Mouse (Mus musculus) stomach, embryonic 14.5 days (tissue): Measurements from ENCODE around the gene Gsg1l2. TPM values are rescaled to one million over a fixed set of nuclear protein-coding genes. Genes with fewer than 3 reads are reported as not detected.

Experiments
- ATAC-seq: fragments of 200-750 bp; cut with Nextera tagmentation; 2 replicates; pipeline ENCODE4 v1.8.0; 2017; ENCODE audit warnings: low read depth, moderate TSS enrichment; ENCODE audit not compliant: insufficient number of reproducible peaks, insufficient read depth, low FRiP score
- H3K27ac ChIP-seq: fragments of 300-500 bp; sonication (generic); 2 replicates; pipeline ENCODE4 v1.5.1; 2014; ENCODE audit warnings: mild to moderate bottlenecking, low read length, moderate library complexity, mixed read lengths
- H3K27me3 ChIP-seq: fragments of 300-500 bp; sonication (generic); 2 replicates; pipeline ENCODE4 v1.6.1; 2014; ENCODE audit warnings: low read length, control low read depth, mixed read lengths; ENCODE audit not compliant: control insufficient read depth, insufficient read depth
- H3K36me3 ChIP-seq: fragments of 300-500 bp; sonication (generic); 2 replicates; pipeline ENCODE4 v1.6.1; 2014; ENCODE audit warnings: mild to moderate bottlenecking, control low read depth, low read length, moderate library complexity, mixed read lengths; ENCODE audit not compliant: control insufficient read depth, insufficient read depth
- H3K4me1 ChIP-seq: fragments of 300-500 bp; sonication (generic); 2 replicates; pipeline ENCODE4 v1.6.1; 2014; ENCODE audit warnings: low read length, control low read depth, mixed read lengths; ENCODE audit not compliant: control insufficient read depth, insufficient read depth
- H3K4me2 ChIP-seq: fragments of 300-500 bp; sonication (generic); replicated peaks from 2 replicates; pipeline ENCODE4 v1.6.1; 2014; ENCODE audit warnings: low read depth, low read length, control low read depth
- H3K4me3 ChIP-seq: fragments of 300-500 bp; sonication (generic); 2 replicates; pipeline ENCODE4 v1.5.1; 2014; ENCODE audit warnings: low read depth, low read length, control low read depth
- H3K9ac ChIP-seq: fragments of 300-500 bp; sonication (generic); replicated peaks from 2 replicates; pipeline ENCODE4 v1.6.1; 2014; ENCODE audit warnings: low read depth, mild to moderate bottlenecking, control low read depth, low read length, moderate library complexity, mixed read lengths
- H3K9me3 ChIP-seq: fragments of 300-500 bp; sonication (generic); 2 replicates; pipeline ENCODE4 v1.6.1; 2016; ENCODE audit warnings: low read depth, low read length, control low read depth; ENCODE audit not compliant: control insufficient read depth
- WGBS: fragments of 180-500 bp; shearing (Covaris S2); extraction: QIAGEN DNeasy Blood & Tissue Kit; methylation state at CpG from one replicate; pipeline ENCODE4 v1.1.7; 2014; 5-methylcytosine and 5-hydroxymethylcytosine counted together
- polyA plus RNA-seq: library from polyadenylated mRNA; unstranded; fragments of >200 nt; fragmentation: Nextera tagmentation; extraction: Ambion mirVana; gene quantifications from 2 replicates; pipeline ENCODE4 v1.2.1, GENCODE M21; 2014

Gene Gsg1l2
- not detected in 2 replicates for polyA plus RNA-seq

GRCm38 (mm10) chr11:67774379-67774778, at the start of gene Gsg1l2:
TSS of gene Gsg1l2 (plus strand) at chr11:67774608.
- WGBS, result 82% methylated on average over 12 of the region's 12 CpGs
- Histone ChIP-seq H3K27ac (no peak within 1 kb of the TSS), H3K9me3 (no peaks in the 10 kb centered on the region), H3K4me1 (no peaks in the 10 kb centered on the region), H3K9ac (no peak within 1 kb of the TSS), H3K4me3 (no peak within 1 kb of the TSS), H3K27me3 (no peaks in the 10 kb centered on the region), H3K4me2 (no peak within 1 kb of the TSS), H3K36me3 (no peaks in the 10 kb centered on the region)
- ATAC-seq, result no peak

- ATAC-seq, result no peak
Observed at GRCm38 (mm10) chr11:67727095-67727494, 47.3 kb upstream of the Gsg1l2 start.

GRCm38 (mm10) chr11:67728726-67729125, 45.7 kb upstream of the Gsg1l2 start:
- no peak overlapping the region for H3K4me2 ChIP-seq
- no peaks in the 10 kb centered on the region for H3K4me1 ChIP-seq
- no peak overlapping the region for H3K4me3 ChIP-seq
- H3K9ac ChIP-seq, result no peak overlapping the region
- H3K27ac ChIP-seq, result no peak overlapping the region
- H3K9me3 ChIP-seq, result no peaks in the 10 kb centered on the region
- H3K27me3 ChIP-seq, result no peaks in the 10 kb centered on the region
- no peak for ATAC-seq
- no peaks in the 10 kb centered on the region for H3K36me3 ChIP-seq

More at GRCm38 (mm10) chr11:67727095-67727494, 47.3 kb upstream of the Gsg1l2 start:
- H3K27me3 ChIP-seq, result no peaks in the 10 kb centered on the region
- no peaks in the 10 kb centered on the region for H3K9me3 ChIP-seq
- H3K4me2 ChIP-seq, result no peak overlapping the region
- H3K4me1 ChIP-seq, result no peaks in the 10 kb centered on the region
- H3K4me3 ChIP-seq, result no peak overlapping the region
- no peak overlapping the region for H3K9ac ChIP-seq
- 66% methylated on average over 6 of the region's 6 CpGs for WGBS
- no peak overlapping the region for H3K27ac ChIP-seq
- H3K36me3 ChIP-seq, result no peaks in the 10 kb centered on the region

GRCm38 (mm10) chr11:67731056-67731455, 43.4 kb upstream of the Gsg1l2 start:
- Histone ChIP-seq H3K27ac (no peak overlapping the region), H3K9ac (no peak overlapping the region), H3K4me2 (no peak overlapping the region), H3K36me3 (no peaks in the 10 kb centered on the region), H3K4me1 (no peaks in the 10 kb centered on the region), H3K4me3 (no peak overlapping the region), H3K27me3 (no peaks in the 10 kb centered on the region), H3K9me3 (no peaks in the 10 kb centered on the region)
- ATAC-seq, result no peak
- WGBS, result 100% methylated on average over 2 of the region's 2 CpGs

GRCm38 (mm10) chr11:67733726-67734125, 40.7 kb upstream of the Gsg1l2 start:
- Histone ChIP-seq H3K9ac (no peak overlapping the region), H3K4me1 (no peaks in the 10 kb centered on the region), H3K27me3 (no peaks in the 10 kb centered on the region), H3K4me2 (no peak overlapping the region), H3K27ac (no peak overlapping the region), H3K4me3 (no peak overlapping the region), H3K36me3 (no peaks in the 10 kb centered on the region), H3K9me3 (no peaks in the 10 kb centered on the region)
- 69% methylated on average over 1 of the region's 1 CpGs for WGBS
- ATAC-seq, result no peak

GRCm38 (mm10) chr11:67734597-67734996, 39.8 kb upstream of the Gsg1l2 start:
- 50% methylated on average over 3 of the region's 3 CpGs for WGBS
- no peaks in the 10 kb centered on the region for H3K36me3 ChIP-seq

GRCm38 (mm10) chr11:67738345-67738744, 36.1 kb upstream of the Gsg1l2 start:
- 76% methylated on average over 6 of the region's 6 CpGs for WGBS
- H3K4me2 ChIP-seq, result no peak overlapping the region
- H3K27me3 ChIP-seq, result no peaks in the 10 kb centered on the region
- no peaks in the 10 kb centered on the region for H3K9me3 ChIP-seq
- no peaks in the 10 kb centered on the region for H3K36me3 ChIP-seq
- H3K4me1 ChIP-seq, result no peaks in the 10 kb centered on the region
- no peak overlapping the region for H3K4me3 ChIP-seq
- ATAC-seq, result no peak
- no peak overlapping the region for H3K27ac ChIP-seq
- H3K9ac ChIP-seq, result no peak overlapping the region

More at GRCm38 (mm10) chr11:67734597-67734996, 39.8 kb upstream of the Gsg1l2 start:
- Histone ChIP-seq H3K9ac (no peak overlapping the region), H3K4me2 (no peak overlapping the region), H3K9me3 (no peaks in the 10 kb centered on the region), H3K27me3 (no peaks in the 10 kb centered on the region), H3K4me1 (no peaks in the 10 kb centered on the region), H3K27ac (no peak overlapping the region), H3K4me3 (no peak overlapping the region)
- ATAC-seq, result no peak

- Histone ChIP-seq H3K4me2 (no peak overlapping the region), H3K36me3 (no peaks in the 10 kb centered on the region), H3K9ac (no peak overlapping the region), H3K9me3 (no peaks in the 10 kb centered on the region), H3K4me1 (no peaks in the 10 kb centered on the region), H3K27me3 (no peaks in the 10 kb centered on the region), H3K4me3 (no peak overlapping the region), H3K27ac (no peak overlapping the region)
- ATAC-seq, result no peak
- 67% methylated on average over 5 of the region's 5 CpGs for WGBS
Observed at GRCm38 (mm10) chr11:67738846-67739490, 35.4 kb upstream of the Gsg1l2 start.

- Histone ChIP-seq H3K27ac (no peak overlapping the region), H3K4me3 (no peak overlapping the region), H3K4me1 (no peaks in the 10 kb centered on the region), H3K27me3 (no peaks in the 10 kb centered on the region), H3K9me3 (no peaks in the 10 kb centered on the region), H3K9ac (no peak overlapping the region), H3K4me2 (no peak overlapping the region), H3K36me3 (no peaks in the 10 kb centered on the region)
- no peak for ATAC-seq
Observed at GRCm38 (mm10) chr11:67741569-67741968, 32.8 kb upstream of the Gsg1l2 start.
